Mouse (Mus musculus) left cerebral cortex, adult 9 months (tissue): ENCODE results near the gene Stpg1.

Source experiments
- DNase-seq, 2 experiments: peaks; one replicate each; pipeline ENCODE4 v3.0.0; 2022; ENCODE audit warnings: low spot score in 2 of 2

Gene Stpg1

GRCm38 (mm10) chr4:135549323-135549722, 54.7 kb downstream of the Stpg1 start:
- DNase-seq, result no peak

- DNase-seq, result no peak
Observed at GRCm38 (mm10) chr4:135563794-135564193, 69.2 kb downstream of the Stpg1 start.

DNA sequence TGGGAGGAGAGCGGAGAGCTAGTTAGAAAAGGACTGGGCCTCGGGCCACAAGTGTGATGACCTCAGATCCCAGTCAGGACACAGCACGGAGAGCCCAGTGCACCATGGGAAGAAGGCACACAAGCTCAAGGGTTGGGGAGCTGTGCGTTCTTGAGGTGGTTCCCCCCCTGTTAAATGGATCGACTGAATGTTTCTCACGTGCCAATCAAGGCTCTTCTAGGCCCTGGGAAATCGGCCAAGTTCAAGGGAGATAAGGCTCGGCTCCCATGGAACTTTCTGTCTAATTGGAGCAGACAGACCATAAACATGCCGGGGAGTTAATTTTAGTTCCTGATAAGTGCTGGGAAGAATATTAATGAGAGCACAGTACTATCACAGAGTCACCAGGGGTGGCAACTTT, 70.8 kb downstream of the Stpg1 start:
- DNase-seq, result no peak

DNA sequence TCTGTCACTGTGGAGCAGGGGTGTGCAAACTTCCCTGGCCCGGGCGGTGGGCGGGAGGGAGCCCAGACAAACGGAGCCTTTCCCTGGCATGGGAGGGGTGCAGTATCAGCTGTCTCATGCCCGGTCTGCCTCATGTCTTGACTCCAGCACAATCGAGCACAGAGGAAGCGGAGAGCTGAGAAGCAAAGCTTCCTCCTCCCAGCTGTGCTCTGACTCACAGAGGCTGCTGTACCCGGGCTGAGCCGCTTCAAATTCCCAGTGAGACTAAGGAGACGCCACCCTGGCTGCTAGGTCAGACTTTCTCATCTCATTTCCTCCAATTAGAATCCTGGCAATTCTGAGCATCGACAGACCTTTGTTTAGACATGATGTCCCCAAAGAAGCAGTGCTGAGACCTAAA, 72.5 kb downstream of the Stpg1 start:
- peak in 1 of 2 experiments; percentile 24 for DNase-seq

DNA sequence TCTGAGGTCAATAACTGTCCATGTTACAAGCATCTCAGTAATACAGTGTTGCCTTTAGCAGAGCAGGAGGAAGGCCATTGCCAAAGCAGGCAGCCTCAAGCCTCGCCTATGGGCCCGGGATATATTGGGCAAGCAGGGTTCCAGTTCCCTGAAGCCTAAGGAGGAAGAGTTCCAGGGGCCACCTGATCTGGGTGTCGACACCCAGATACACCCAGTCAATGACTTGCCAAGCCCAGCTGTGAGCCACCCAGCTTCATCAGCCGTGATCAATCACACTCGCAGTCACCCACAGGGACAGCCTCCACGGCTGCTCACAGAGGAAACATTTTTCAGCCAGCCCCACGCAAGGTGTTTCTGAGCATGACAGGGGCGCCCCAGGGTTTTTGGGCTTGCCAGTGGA, 72.9 kb downstream of the Stpg1 start:
- no peak for DNase-seq

DNA sequence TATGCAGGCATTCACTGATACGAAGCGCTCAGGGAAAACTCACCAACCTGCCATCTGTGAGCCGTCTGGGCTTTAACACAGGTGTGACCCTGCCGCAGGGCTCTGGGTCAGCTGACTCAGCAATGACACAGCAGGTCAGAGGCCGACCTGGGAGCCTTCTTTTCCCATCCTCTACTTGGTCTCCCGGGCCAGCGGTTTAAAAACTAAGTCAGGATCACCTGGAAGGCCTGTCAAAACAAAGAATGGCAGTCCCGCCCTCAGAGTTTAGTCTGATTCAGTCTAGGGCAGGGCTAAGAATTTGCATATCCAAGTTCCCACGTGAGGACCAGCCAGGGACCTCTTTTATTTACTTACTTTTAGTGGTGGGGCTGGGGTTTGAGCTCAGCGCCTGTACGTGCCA, 74.6 kb downstream of the Stpg1 start:
- no peak for DNase-seq

- DNase-seq, result no peak
Observed at GRCm38 (mm10) chr4:135570152-135571036, 75.8 kb downstream of the Stpg1 start.

DNA sequence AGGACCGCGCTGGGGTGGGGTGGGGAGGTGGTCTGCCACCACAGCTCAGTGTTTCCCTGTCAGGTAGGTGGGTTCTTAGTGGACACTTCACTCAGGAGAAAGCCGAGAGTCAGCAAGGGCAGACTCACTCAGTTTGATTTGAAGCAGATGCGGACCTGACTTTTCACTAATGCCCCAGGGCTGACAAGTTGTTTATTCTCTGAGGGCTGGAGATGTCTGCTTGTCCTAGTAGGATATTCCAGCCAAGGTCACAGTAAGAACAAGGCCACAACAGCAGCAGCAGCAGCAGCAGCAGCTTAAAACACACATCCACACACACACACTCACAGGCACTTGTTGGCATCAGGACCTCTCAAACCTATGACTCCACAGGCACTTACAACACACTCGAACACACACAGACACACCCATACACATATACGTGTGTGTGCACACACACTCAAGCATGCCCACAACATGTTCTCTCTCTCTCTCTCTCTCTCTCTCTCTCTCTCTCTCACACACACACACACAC, 76.5 kb downstream of the Stpg1 start:
- no peak for DNase-seq

DNA sequence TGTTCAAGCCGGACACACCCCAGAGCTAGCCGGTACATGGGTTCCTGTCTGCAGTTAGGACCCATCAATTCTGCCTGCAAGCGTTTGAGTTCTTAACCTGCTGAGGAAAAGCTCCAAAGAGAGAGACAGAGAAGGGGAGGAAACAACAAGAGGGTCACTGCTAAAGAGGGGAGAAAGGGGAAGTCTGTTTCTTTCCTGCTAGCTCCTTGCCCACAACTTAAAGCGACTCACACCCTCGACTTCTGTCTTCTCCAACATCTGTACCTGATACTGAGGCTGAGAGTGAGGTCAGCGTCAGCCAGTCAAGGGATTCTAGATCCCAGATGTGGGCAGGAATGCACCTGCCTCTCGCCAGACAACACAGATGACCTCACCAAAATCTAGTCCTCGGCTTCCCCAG, 77.7 kb downstream of the Stpg1 start:
- DNase-seq, result no peak

DNA sequence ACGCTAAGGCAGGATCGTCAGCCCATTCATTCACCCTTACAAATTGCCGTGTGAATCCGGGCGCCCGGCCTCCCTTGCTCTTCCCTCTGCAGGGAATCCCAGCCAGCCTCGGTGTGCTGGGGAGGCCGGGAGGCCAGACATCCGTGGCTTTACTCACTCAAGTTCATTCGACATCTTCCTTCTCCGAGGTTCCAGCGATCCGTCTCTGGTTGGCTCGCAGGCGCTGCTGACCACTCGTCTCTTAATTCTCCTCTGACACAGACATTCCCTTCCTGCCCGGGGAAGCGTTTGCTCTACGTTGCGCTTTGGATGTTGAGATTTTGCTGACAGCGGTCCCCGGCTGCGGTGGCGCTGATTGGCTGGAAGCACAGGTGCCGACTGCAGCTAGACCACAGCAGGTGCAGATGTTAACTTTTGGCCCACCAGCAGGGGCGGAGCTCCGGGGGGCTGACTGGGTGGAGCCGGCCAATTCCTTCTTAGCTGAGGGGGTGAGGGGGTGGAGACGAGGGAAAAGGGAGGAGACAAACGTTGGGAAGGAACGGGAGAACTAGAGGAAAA, 78.7 kb downstream of the Stpg1 start, which contains the start of gene Grhl3:
Grhl3 (minus strand) TSS at position 380 of the 558 bp plus-strand sequence.
- peak in 1 of 2 experiments; percentile 25 for DNase-seq

DNA sequence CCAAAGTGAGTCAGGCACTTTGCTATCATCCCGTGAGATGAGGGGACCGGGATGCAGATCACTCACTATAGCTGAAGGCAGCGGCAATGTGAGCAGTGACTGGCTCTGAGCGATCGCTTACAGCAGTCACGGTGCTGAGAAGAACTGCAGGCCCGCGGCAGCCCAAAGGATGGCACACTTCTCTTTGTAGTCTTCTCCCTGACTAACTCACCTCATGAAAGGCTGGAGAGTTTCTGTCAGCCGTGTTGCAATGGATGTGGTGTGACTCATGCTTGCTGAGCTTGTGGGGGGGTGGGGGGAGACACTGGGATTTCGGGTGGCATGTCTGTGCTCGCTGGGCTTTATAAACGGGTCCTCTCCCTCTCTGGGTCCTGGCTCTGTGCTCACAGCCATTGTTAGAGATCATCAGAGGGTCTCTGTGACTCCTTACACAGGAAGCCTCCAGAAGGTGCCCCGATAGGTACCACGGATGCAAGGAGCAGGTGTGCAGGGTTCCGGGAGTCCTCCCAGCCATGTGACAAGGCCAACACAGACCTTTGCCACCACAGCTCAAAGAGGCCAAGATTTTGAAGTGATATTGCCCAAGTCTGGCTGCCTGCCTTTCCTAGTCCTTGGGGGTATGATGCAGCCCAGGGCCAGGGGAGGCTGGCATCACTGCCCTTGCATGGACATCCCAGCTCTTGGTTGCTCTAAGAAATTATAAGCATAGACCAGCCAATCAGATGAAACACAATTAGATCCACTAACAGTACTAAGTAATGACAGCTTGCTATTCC, 81.0 kb downstream of the Stpg1 start:
- DNase-seq, result no peak

- DNase-seq, result no peak
Observed at GRCm38 (mm10) chr4:135578490-135578889, 83.9 kb downstream of the Stpg1 start.

GRCm38 (mm10) chr4:135579695-135580094, 85.1 kb downstream of the Stpg1 start:
- DNase-seq, result no peak

- DNase-seq, result no peak
Observed at GRCm38 (mm10) chr4:135581222-135581910, 86.8 kb downstream of the Stpg1 start.

GRCm38 (mm10) chr4:135584838-135585237, 90.2 kb downstream of the Stpg1 start:
- DNase-seq, result no peak
